Mouse (Mus musculus): ENCODE data around the gene Sfxn4.
"Not testable (repeated sequence)": the region's sequence is repeated elsewhere in the genome, so short reads cannot be mapped to it uniquely, and the experiment has no call there.

Gene Sfxn4

DNA sequence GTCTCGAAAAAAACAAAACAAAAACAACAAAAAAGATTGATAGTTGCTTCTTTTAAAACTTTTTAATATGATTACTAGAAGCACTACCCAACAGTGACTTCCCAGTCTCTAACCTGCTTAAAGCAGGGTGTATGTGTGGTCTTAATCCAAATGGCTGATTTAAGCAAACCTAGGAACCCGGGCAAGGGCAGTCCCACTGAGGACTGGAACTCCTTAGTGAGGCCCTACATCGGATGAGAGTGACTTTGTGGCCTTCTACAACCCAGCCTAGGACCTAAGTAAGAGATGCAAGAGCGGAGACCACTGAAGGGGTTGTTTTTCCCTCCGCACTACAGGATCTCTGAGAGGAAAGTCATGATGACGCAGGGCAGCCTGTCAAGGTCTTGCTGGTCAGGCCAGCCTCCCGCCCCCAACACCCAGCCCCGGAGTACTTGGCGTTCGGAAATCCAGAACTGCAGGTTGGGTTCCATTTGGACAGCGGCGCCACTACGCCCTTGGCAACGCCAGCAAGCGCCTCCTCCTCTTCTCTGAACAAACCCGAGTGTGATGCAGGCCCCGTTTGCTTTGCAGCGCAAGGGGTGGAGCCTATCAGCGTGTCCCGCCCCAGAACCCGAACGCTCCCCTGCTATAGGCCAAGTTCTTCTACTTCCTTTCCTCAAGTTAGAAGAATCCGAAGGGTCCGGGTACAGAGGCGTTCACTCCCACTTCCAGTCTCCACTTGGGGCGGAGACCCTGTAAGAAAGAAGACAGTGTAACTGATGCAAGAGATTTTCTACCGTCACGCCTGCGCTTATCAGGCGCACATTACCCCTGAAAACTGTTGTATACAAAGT is at the start of gene Sfxn4:
Sfxn4 (minus strand) TSS at position 612 of the 833 bp plus-strand sequence.
- peak; percentile 91 for DNase-seq

GRCm38 (mm10) chr19:60910304-60910703 is 49.0 kb upstream of the Sfxn4 start:
- DNase-seq, result no peak

DNA sequence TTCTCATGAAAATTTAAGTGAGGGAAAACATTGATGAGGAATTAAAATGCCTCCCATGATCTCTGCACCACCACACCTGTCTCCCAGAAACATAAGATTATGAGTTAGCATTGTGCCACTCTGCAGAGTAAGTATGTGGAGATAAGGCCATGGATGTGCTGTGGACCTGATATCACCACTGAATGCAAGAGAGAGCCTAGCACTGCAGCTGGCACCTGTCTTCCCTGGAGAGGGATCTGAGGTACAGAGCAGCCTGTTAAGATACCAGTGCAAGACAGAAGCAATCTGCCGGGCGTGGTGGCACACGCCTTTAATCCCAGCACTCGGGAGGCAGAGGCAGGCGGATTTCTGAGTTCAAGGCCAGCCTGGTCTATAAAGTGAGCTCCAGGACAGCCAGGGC is 44.2 kb upstream of the Sfxn4 start:
- DNase-seq, result no peak

DNA sequence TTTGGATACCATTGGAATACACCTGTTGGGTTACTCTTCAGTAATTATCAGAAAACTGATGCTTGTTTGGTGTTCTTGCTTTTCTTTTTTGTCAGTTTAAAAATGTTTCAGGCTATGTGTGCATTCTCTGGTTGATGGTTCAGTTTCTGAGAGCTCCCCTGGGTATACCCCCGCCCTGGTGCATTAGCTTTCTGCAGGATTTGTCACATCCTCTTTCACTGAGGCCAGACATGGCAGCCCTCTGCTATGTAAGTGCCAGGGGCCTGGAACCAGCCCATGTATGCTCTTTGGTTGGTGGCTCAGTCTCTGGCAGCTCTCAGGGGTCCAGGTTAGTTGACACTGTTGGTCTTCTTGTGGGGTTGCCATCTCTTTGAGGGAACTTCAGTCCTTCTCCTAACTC is 42.7 kb upstream of the Sfxn4 start:
- DNase-seq, result no peak

GRCm38 (mm10) chr19:60903139-60903538 is 41.9 kb upstream of the Sfxn4 start:
- no peak for DNase-seq

DNA sequence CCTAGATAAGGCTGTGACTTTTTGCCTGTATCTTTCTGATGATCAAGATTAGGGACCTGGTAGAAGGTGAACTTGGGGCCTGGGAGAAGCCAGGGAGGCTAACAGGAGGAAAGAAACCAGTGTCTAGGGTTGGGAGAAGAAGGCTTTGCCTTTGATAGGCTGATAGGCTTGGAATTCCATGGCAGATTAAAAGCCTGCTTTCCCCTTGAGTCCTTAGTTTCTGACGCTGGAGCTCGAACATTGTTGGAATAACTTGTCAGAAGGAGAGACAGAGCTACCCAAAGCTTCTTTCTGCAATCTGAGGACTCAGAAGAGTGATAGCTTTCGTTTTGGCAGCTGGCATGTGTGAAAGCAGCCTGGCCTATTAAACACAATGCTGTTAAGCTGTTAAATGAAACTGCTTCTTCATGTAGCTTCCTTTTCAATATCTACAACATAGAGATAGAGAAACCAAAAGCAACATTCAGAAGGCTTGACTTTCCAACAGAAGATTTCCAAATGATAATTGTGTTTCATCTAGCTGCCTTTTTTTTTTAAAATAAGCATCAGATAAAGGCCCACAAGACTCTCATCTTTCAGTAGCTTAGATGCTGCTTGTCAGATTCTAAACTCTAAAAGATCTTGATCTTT is 34.1 kb upstream of the Sfxn4 start:
- no peak for DNase-seq

GRCm38 (mm10) chr19:60891934-60892547 is 30.8 kb upstream of the Sfxn4 start:
- peak; percentile 84 for DNase-seq

- DNase-seq, result no peak
Measured at GRCm38 (mm10) chr19:60891123-60891470, 29.8 kb upstream of the Sfxn4 start.

DNA sequence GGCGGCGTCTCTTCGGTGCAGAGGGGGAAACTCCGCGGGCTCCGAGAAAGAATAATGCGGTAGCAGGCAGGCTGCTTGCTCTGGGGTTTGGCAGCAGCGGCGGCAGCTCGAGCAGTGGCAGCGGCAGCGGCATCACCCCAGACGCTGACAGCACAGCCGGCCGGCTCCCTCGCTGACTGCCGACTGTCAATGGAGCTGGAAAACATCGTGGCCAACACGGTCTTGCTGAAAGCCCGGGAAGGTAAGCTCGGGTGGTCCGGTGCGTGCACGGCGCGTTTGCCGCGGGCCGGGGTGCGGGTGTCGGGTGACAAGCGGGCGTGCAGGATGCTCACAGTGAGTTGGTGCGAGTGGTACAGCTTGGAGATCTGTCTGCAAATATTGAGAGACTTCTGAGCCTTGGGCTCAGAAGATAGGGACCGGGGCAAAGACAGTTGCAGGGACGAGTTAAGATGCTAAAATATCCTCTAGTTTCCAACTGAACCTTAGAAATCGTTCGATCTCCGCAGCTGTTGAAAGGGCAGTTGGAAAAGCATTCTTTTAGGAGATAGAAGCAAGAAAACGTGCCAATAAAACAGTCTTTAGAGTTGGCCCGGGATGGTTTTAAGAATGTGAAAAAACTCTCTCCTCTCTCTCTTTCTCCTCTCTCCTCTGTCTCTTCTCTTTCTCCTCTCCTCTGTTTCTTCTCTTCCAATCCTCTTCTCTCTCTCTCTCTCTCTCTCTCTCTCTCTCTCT is 29.3 kb upstream of the Sfxn4 start:
- no peak for DNase-seq

DNA sequence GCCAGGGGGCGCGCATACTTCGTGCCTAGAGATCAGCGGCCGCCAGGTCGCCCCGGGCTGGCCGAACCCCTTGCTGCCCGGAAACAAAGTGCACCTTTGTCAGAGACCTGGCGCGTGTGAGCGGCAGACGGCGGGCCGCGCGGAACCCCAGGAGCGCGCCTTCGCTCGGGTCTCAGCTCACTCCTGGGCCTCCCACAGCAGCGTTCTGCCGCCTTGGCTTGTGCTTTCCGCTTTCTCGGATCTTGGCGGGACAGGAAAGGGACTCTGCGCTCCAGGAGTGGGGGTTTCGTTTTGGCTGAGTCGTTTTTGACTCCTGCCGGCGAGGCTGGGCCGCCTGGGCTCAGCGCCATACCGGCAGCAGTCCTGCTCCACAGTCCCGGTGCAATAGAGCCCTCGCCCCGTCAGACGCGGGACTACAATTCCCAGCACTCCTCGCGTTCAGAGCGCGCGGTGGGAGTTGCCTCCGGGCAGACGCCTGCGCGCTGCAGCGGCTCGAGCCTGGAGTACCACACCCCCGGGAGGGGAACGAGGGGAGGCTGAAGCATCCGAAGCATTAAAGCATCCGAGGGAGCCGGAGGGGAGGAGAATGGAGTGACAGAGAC is 28.5 kb upstream of the Sfxn4 start, which contains the start of gene Grk5:
Grk5 (plus strand) TSS at position 36 of the 602 bp plus-strand sequence.
- DNase-seq, result peak; percentile 98

DNA sequence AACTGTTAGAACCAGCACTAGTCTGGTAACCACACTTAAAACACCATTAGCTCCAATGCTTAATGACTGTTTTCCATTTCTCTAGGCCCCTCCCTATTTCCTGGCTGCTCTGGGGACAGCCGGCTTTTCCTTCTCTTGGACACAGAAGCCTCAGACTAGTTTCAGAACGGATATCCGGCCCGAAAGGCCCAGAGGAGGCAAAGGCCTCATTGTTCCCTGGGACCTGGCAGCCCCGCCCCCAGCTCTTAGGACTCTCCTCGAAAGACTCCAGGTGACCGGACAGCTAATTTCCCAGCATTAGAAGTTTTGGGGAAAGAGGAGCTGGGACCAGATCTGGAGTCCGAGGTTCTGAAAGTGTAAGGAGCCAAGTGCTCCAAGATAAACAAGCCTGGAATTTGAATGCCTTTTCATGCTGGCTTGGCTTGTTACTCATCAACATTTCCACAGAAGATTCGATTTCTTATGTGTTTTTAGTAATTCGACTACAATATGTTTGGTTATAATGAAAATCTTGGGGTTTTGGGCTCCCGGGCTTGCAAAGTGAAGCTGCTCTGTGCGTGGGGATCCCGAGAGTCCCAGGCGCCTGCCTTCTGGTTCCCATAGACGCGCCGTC is 27.9 kb upstream of the Sfxn4 start:
- DNase-seq, result peak; percentile 78

DNA sequence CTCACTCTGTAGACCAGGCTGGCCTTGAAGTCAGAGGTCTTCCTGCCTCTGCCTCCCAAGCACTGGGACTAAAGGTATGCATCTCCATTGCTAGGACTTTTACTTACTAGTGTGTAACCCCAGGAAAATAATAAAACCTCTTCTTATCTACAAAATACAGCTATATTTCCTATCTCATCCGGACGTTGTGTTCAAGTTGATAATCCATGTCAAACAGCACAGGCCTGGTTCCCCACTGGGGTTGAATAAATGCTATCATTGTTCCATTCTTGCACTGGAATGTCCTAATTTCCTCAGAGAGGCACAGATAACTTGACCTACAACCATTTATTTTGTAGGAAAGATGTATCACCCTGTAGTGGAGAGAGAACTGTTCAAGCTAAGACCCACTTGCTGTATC is 26.4 kb upstream of the Sfxn4 start:
- DNase-seq, result no peak

DNA sequence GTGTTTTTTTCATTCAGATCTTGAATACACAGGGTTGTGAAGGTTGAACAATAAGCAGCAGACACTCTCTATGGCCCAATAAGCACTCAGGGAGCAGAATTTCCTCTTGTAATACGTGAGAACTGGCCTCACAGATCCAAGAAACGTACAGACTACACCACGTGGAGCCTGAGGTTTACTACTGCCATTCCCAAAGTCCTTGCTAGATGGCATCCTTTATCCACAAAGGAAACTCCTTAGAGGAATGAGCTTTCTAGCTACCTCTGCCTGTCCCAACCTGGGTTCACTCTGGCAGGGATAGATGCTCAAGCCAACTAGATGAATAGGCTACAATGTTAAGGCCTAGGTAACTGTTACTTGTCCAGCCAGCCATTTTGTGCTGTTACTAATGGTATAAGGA is 21.9 kb upstream of the Sfxn4 start:
- DNase-seq, result peak; percentile 57

DNA sequence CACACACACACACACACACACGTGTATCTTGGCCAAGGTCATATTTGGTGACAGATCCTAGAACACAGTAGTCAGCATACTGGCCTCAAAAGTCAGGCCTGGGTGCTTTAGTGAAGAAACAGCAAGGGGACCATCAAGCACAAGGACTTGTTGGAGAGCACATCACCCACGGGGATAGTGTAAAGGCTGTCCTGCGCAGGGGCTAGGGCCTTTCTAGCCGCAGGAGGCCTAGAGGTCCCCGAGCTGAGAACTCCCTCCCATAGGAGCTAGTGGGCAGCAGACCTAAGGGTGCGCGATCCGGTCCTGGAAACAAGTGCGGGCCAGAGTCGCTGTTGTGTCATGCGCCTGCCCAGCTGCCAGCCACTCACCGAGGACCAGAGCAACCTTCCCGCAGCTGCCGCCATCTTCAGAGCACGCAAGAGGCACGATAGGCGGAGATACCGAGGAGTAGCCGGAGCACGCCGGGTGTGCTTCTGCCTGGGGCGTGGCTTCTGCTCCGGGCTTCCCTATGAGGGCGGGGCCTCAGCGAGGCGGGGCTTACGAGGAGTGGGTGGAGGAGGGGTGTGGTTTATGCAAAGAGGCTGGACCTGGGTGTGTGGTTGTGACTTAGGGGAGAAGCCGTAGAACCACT is 12.9 kb upstream of the Sfxn4 start, which contains the start of gene Prdx3:
Prdx3 (minus strand) TSS at position 493 of the 631 bp plus-strand sequence.
- peak; percentile 97 for DNase-seq

- no peak for DNase-seq
Measured at GRCm38 (mm10) chr19:60873501-60873900, 12.2 kb upstream of the Sfxn4 start.

DNA sequence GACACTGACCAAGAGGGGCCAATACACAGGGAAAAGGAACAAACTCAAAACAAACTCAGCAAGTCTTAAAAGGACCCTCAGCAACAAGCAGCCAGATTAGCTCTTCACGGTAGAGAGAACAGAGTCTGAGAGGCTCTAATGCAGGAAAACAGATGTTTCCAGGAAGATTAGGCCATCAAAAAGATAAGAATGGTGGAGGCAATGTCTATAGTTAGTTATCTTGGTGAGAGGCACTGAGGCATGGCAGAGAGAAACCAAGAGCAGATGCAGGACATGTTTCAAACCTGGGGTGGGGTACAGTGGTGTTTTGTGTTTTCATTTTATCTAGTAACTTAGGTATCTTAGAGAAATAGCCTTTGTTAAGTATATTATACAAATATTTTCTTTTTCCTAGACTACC is 11.0 kb upstream of the Sfxn4 start:
- no peak for DNase-seq

DNA sequence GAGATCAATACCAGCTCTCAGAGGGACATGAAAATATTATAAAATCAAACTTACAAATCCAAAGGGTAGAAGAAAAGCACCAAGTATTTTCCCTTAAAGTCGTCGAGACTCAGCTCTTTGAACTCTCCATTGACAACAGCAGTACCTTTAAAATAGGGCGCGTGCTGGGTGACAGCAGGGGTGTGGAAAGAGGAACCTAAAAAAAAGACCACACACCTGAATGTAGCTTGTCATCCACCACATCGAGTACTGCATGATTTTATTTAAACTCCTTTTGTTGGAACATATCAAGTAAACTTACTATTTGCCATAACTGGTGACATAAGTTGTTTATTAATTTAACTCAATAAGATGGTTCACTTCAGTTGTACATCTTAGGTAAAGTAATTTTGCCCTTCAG is 10.1 kb upstream of the Sfxn4 start:
- DNase-seq, result no peak

GRCm38 (mm10) chr19:60870489-60870888 is 9.2 kb upstream of the Sfxn4 start:
- no peak for DNase-seq

- not testable (repeated sequence) for DNase-seq
Measured at GRCm38 (mm10) chr19:60866169-60866568, 4.9 kb upstream of the Sfxn4 start.

- DNase-seq, result no peak
Measured at GRCm38 (mm10) chr19:60845731-60846130, 15.5 kb downstream of the Sfxn4 start.

DNA sequence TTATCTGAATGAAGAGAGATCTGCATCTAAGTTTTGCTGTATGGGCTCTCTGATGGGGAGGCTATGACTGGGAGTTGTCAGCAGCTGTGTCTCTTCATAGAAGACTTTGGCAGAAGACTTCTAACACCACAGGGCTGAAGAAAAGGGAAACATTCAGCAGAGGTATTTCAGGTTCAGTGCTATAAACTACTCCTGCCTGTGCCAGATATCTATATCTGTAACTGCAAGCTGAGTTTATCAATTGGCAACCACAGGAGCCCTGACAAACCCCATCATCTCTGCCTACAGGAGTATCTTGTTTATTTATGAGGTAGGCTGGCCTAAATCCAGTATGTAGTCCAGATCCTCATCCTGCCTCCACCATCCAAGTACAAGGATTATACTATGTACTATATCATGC is 18.0 kb downstream of the Sfxn4 start:
- no peak for DNase-seq

GRCm38 (mm10) chr19:60837747-60838146 is 23.5 kb downstream of the Sfxn4 start:
- peak; percentile 84 for DNase-seq

All from lung, postnatal 14 days (tissue).